Mouse (Mus musculus) bone marrow, adult 2 months (tissue): ENCODE results near the gene Gne. TPM values are rescaled to one million over a fixed set of nuclear protein-coding genes. Genes with fewer than 3 reads are reported as not detected.
A peak's percentile ranks its signal among the peaks of the same experiment; 100 is the strongest.

Source experiments
- H3K27ac ChIP-seq: fragments of 200-500 bp; 2 replicates; pipeline ENCODE4 v1.5.1; 2012; ENCODE audit warnings: low read depth, mild to moderate bottlenecking, control low read depth, inconsistent platforms, low read length; ENCODE audit not compliant: control insufficient read depth, poor library complexity, insufficient read depth
- H3K4me1 ChIP-seq: fragments of 200-500 bp; 2 replicates; pipeline ENCODE4 v1.6.1; 2011; ENCODE audit warnings: low read length; ENCODE audit not compliant: control insufficient read depth, insufficient read depth
- H3K4me3 ChIP-seq: fragments of 200-500 bp; replicated peaks from 2 replicates; pipeline ENCODE3; 2011; ENCODE audit warnings: mild to moderate bottlenecking, low read depth, low read length, control low read depth; ENCODE audit not compliant: control insufficient read depth
- CTCF ChIP-seq: fragments of 200-500 bp; IDR thresholded peaks from 2 replicates; pipeline ENCODE4 v1.5.1; 2011; ENCODE audit warnings: low read length, control low read depth; ENCODE audit not compliant: control insufficient read depth, insufficient read depth
- POLR2A ChIP-seq: fragments of 200-500 bp; IDR thresholded peaks from 2 replicates; pipeline ENCODE4 v1.6.1; 2011; ENCODE audit warnings: low read depth, mild to moderate bottlenecking, control low read depth, low read length, borderline replicate concordance; ENCODE audit not compliant: control insufficient read depth
- WGBS: fragments of 180-500 bp; shearing (Covaris S2); methylation state at CpG from one replicate; pipeline ENCODE4 v1.1.7; 2018; 5-methylcytosine and 5-hydroxymethylcytosine counted together
- polyA plus RNA-seq: library from polyadenylated mRNA; stranded (reverse); fragments of >200 nt; gene quantifications from 2 replicates; pipeline ENCODE4 v1.2.4, GENCODE M21; 2011; ENCODE audit warnings: low replicate concordance; ENCODE audit not compliant: missing spikeins, insufficient read depth, insufficient read length

Gne gene
- polyA plus RNA-seq, 1 experiment: 13.6 TPM

DNA sequence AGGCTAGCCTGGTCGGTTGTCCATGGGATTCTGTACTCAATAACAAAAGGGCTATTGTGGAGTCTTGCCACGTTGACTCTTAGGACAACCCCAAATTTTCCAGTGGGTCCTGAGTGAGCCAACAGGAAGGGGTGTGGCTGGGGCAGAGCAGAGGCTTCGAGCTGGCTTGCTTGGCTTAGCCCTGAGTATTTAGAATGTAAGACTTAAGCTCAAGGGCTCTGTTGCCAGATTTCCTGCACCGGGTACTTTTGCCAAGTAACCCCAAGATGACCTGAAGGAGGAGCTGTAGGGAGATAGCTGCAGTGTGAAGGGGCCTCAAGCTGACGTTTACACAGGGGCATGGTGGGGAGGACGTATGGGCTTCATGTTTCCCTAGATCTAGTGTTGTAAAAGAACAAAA lies 23.4 kb upstream of the Gne start:
- Histone ChIP-seq H3K27ac (no peak overlapping the region), H3K4me3 (no peak overlapping the region), H3K4me1 (no peaks in the 10 kb centered on the region; the same call in 1 of the 2 replicates)
- TF ChIP-seq POLR2A (no peak), CTCF (no peak)
- WGBS: 33% methylated on average over 6 of the region's 6 CpGs

DNA sequence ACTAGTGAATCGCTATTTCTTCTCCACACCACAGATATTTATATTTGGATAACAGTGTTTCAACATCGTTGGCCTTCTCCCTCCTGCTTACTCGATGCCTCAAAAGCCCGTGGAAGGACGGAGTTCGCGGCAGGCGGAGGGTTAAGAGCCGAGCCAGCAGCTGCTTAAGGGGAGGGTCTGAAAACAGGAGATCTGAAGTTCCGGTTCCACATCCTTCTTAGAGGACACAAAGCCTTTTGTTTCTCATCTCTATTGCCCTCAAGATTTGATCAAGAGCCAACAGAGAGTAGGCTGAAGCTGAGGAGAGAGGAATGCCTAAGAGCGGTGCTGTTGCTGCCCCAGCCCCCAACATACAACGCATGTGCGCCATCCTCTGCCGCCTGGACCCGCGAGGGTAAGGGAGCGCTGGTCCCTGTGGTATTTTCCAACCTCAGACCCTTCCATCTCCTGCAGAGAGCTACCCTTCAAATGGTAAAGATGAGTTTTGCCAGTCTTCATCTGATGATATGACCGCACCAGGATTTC lies 22.4 kb upstream of the Gne start:
- H3K27ac ChIP-seq: peak overlapping the region; percentile 57
- no peaks in the 10 kb centered on the region; the same call in 1 of the 2 replicates for H3K4me1 ChIP-seq
- peak overlapping the region; percentile 43 for H3K4me3 ChIP-seq
- WGBS: 13% methylated on average over 18 of the region's 18 CpGs
- 0 out of 2 replicates have a peak, but pooled peaks have one; percentile 6 for TF ChIP-seq POLR2A
- no peak for TF ChIP-seq CTCF

DNA sequence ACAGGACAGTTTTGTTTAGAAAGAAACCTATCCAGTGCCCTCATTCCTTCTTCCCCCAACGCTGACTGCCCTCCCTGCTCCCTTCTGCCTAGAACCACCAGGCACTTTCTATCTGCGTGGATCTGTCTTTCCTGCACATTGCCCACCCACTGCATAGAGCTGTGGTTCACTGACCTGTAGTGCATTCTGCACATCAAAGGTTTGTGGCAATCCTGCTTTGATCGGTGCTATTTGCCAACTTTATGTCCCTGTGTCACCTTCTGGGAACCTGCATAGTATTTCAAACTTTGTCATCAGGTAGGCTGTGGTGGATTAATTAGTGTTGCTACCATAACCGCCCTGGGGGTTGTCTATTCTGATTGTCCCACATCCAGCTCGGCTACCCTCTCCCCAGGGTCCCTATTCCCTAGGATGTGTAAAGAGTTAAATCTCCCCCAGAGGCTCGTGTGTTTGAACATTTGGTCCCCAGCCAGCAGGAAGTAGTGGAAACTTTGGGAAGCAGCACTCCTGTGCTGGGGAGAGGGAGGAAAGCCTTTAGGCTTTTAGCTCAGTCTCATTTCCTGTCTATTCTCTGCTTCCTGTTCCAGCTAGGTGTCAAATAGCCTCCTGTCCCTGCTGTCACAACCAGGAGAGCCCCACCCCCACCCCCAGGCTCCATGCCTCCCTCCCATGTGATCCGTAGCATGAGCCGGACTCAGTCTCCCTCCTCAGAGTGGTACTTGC lies 20.4 kb upstream of the Gne start:
- 53% methylated on average over 8 of the region's 8 CpGs for WGBS
- TF ChIP-seq CTCF (no peak), POLR2A (no peak)
- Histone ChIP-seq H3K27ac (no peak overlapping the region), H3K4me1 (no peaks in the 10 kb centered on the region; the same call in 1 of the 2 replicates), H3K4me3 (no peak overlapping the region)

DNA sequence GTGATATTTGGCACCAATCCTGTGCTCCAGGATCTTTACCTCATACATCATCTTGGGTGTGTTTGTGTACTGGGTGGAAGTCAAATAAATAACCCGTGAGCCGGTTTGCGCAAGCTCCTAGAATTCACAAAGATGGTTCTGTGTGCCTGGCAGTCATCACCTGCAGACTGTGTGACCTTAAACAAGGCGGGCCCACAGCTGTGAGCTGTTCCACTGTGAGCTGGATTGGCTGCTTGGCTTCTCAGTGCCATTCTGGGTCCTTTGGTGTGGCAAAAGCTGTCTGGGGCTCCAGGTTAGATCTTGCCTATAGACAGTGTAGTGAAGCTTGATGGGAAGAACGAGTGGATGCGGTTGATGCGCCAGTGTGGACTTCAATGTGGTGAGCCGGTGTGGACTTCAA lies 19.6 kb upstream of the Gne start:
- TF ChIP-seq CTCF (no peak), POLR2A (no peak)
- 85% methylated on average over 8 of the region's 8 CpGs for WGBS

DNA sequence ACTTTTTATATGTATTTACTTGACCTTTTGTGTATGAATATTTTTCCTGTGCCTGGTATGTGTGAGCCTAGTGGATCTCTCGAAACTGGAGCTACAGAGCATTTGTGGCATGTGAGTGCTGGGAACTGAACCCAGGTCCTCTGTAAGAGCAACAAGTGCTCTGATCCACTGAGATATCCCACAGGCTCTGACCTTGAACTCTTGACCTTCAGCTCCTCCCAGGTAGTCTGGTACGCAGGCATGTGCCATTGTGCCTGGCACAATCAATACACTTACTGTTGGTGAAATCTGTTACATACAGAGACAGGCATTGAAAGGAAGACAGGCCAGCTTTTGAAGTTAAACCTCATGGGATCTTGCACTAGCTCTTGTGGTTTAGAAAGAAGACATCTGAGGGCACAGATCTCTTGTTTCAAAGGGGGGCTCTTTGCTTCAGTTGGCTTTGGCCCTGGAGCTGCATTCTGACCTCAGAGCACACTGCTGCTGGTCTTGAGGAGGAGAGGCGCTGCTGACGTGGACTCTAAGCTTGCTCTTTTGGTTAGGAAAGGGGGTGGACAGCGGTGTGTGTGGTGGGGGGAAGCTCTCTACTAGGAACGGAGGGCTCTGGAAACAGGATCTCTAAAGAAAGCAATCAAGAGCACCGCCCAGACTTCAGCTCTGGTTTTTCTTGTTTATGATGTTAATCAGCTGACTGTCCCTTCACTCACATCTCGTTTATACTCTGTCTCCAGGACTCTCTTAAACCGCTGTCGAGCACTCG lies 13.8 kb upstream of the Gne start:
- Histone ChIP-seq H3K4me1 (no peaks in the 10 kb centered on the region; the same call in 1 of the 2 replicates), H3K4me3 (no peak overlapping the region), H3K27ac (no peak overlapping the region; the same call in 1 of the 2 replicates)
- 51% methylated on average over 11 of the region's 11 CpGs for WGBS
- no peak for TF ChIP-seq CTCF

More for the DNA sequence above, 19.6 kb upstream of the Gne start:
- H3K4me1 ChIP-seq: no peaks in the 10 kb centered on the region; the same call in 1 of the 2 replicates
- no peak overlapping the region for H3K27ac ChIP-seq
- H3K4me3 ChIP-seq: no peak overlapping the region

DNA sequence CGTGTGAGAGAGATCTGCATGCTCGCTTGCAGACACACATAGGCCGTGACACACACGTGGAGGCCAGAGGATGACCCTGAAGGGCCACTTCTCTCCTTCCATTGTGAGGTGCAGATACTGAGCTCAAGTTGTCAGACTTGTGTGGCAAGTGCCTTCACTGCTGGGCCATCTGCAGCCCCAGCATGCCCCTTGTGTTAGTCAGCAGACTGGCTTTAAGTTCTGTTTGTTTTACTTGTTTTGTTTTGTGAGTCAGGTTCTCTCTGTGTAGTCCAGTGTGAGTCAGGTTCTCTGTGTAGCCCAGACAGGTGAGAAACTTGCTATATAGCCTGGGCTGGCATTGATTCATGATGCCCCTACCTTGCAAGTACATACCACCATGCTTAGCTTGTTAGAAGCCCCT lies 10.5 kb upstream of the Gne start:
- 82% methylated on average over 4 of the region's 4 CpGs for WGBS
- H3K27ac ChIP-seq: no peak overlapping the region
- H3K4me3 ChIP-seq: no peak overlapping the region
- H3K4me1 ChIP-seq: no peaks in the 10 kb centered on the region; the same call in 1 of the 2 replicates
- TF ChIP-seq POLR2A (no peak), CTCF (no peak)

DNA sequence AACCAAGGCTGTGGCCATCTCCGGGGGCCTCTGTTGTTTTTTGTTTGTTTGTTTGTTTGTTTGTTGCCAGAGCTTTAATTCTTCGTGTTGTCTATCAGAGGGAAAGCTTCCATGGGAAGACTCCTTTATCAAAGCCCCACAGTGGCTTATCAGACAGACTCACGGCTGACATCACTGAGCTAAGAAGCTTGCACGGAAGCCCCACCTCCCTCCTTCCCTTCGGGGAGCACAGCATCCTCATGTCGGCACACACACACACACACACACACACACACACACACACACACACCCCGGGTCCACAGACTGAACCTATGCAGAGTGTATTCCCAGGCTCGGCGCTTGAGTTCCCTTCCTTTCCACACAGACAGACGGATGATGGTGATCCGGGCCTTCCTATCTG lies 8.4 kb upstream of the Gne start:
- Histone ChIP-seq H3K27ac (no peak overlapping the region), H3K4me3 (no peak overlapping the region), H3K4me1 (no peaks in the 10 kb centered on the region)
- TF ChIP-seq CTCF (no peak), POLR2A (no peak)
- 71% methylated on average over 11 of the region's 11 CpGs for WGBS

DNA sequence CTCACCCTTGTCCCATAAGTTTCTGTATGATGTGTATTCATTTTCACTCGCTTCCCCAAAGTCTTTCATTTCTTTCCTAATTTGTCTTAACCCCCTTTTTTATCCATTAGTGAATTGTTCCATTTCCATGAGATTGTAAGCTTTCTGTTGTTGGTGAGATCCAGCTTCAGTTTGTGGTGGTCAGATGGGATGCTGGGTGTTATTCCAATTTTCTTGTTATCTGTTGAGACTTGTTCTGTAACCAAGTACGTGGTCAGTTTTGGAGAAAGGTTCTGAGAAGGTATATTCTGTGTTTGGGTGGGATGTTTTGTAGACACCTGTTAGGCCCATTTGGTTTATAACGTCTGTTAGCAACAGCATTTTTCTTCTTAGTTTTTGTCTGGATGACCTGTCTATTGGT lies 1.6 kb upstream of the Gne start:
- TF ChIP-seq POLR2A (no peak), CTCF (no peak)
- WGBS: 82% methylated on average over 3 of the region's 3 CpGs
- H3K4me1 ChIP-seq: no peaks in the 10 kb centered on the region; the same call in 1 of the 2 replicates
- no peak overlapping the region for H3K4me3 ChIP-seq
- H3K27ac ChIP-seq: no peak overlapping the region
